Mouse (Mus musculus) embryonic facial prominence, embryonic 12.5 days (tissue): ENCODE results near the gene Fam118b. TPM values are rescaled to one million over a fixed set of nuclear protein-coding genes. Genes with fewer than 3 reads are reported as not detected.

Experiments
- ATAC-seq: fragments of 200-750 bp; cut with Nextera tagmentation; 2 replicates; pipeline ENCODE4 v1.8.0; 2017; ENCODE audit not compliant: insufficient number of reproducible peaks, insufficient read depth, low FRiP score, low TSS enrichment
- H3K27ac ChIP-seq: fragments of 300-500 bp; sonication (generic); 2 replicates; pipeline ENCODE4 v1.5.1; 2016; ENCODE audit warnings: mild to moderate bottlenecking
- H3K27me3 ChIP-seq: fragments of 300-500 bp; sonication (generic); 2 replicates; pipeline ENCODE4 v1.6.1; 2016; ENCODE audit warnings: mild to moderate bottlenecking, moderate library complexity
- H3K36me3 ChIP-seq: fragments of 300-500 bp; sonication (generic); 2 replicates; pipeline ENCODE4 v1.6.1; 2016; ENCODE audit warnings: mild to moderate bottlenecking
- H3K4me1 ChIP-seq: fragments of 300-500 bp; sonication (generic); 2 replicates; pipeline ENCODE4 v1.6.1; 2016
- H3K4me2 ChIP-seq: fragments of 300-500 bp; sonication (generic); replicated peaks from 2 replicates; pipeline ENCODE4 v1.6.1; 2016; ENCODE audit warnings: mild to moderate bottlenecking, moderate library complexity
- H3K4me3 ChIP-seq: fragments of 300-500 bp; sonication (generic); 2 replicates; pipeline ENCODE4 v1.5.1; 2016; ENCODE audit warnings: mild to moderate bottlenecking
- H3K9ac ChIP-seq: fragments of 300-500 bp; sonication (generic); 2 replicates; pipeline ENCODE4 v1.6.1; 2016; ENCODE audit warnings: mild to moderate bottlenecking, moderate library complexity
- H3K9me3 ChIP-seq: fragments of 300-500 bp; sonication (generic); 2 replicates; pipeline ENCODE4 v1.6.1; 2016; ENCODE audit warnings: mild to moderate bottlenecking, moderate library complexity
- WGBS: fragments of 180-500 bp; shearing (Covaris S2); methylation state at CpG from one replicate; pipeline ENCODE4 v1.1.7; 2016; 5-methylcytosine and 5-hydroxymethylcytosine counted together
- polyA plus RNA-seq: library from polyadenylated mRNA; unstranded; fragments of >200 nt; fragmentation: Nextera tagmentation; extraction: Ambion mirVana; gene quantifications from 2 replicates; pipeline ENCODE4 v1.2.1, GENCODE M21; 2016

The Fam118b gene
- polyA plus RNA-seq, 1 experiment from 2014 or later, result 58.5 TPM

DNA sequence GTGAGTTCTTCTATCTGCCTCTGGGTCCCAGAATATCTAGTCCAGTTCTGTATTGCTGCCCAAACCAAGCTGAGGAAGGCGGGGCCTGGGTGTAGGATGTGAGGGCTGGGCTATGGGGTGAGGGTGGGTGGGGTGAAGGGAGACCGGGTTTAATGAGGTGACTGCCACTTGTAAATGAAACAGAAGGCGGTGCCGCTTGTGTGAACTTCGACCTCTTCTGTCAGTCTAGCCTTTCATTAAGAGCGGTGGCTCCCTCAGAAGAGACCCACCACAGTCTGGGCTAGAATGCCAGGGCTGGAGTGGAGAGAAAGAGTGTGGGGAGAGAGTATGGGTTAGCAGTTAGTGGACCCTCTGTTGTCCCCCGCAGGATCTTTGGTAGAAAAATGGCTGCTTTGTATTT is 22.4 kb upstream of the Fam118b start:
- H3K9ac ChIP-seq, result no peak overlapping the region
- no peak overlapping the region for H3K4me2 ChIP-seq
- no peaks in the 10 kb centered on the region for H3K27me3 ChIP-seq
- no peak overlapping the region for H3K27ac ChIP-seq
- WGBS, result 28% methylated on average over 7 of the region's 7 CpGs
- no peaks in the 10 kb centered on the region for H3K36me3 ChIP-seq
- no peaks in the 10 kb centered on the region for H3K9me3 ChIP-seq
- ATAC-seq, result no peak
- no peaks in the 10 kb centered on the region for H3K4me1 ChIP-seq
- H3K4me3 ChIP-seq, result no peak overlapping the region

- Histone ChIP-seq H3K9ac (no peak overlapping the region), H3K9me3 (no peaks in the 10 kb centered on the region), H3K27ac (no peak overlapping the region), H3K27me3 (no peaks in the 10 kb centered on the region), H3K4me2 (no peak overlapping the region), H3K36me3 (no peaks in the 10 kb centered on the region), H3K4me3 (no peak overlapping the region), H3K4me1 (peaks cover 15% of the 10 kb centered on the region)
- no peak for ATAC-seq
- WGBS, result 81% methylated on average over 3 of the region's 3 CpGs
Observed at GRCm38 (mm10) chr9:35286351-35286750, 18.7 kb upstream of the Fam118b start.

DNA sequence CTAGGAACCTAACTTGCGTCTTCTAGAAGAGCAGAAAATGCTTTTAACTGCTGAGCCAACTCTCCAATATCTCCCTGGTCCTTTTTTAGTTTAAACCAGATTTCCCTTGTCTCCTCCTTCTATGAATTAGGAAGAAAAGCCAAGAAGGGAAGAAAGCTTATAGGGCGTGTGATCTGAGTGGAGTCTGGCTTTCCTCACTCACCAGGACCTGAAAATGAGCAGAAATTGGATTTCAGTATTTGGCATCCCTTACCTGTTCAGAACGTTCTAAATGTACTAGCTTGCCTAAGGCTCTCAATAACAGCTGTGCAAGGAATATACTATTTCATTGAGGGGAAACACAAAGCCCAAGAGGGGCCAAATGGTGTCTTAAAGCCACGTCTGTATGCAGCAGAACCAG is 16.7 kb upstream of the Fam118b start:
- Histone ChIP-seq H3K27ac (no peak overlapping the region), H3K9me3 (no peaks in the 10 kb centered on the region), H3K9ac (no peak overlapping the region), H3K27me3 (no peaks in the 10 kb centered on the region), H3K4me2 (no peak overlapping the region), H3K4me1 (peaks cover 15% of the 10 kb centered on the region), H3K36me3 (no peaks in the 10 kb centered on the region; the same call in 1 of the 2 replicates), H3K4me3 (no peak overlapping the region)
- WGBS, result 59% methylated on average over 4 of the region's 4 CpGs
- ATAC-seq, result no peak

- Histone ChIP-seq H3K4me3 (no peak overlapping the region), H3K9me3 (no peaks in the 10 kb centered on the region), H3K27me3 (no peaks in the 10 kb centered on the region), H3K4me1 (peaks cover 15% of the 10 kb centered on the region), H3K9ac (no peak overlapping the region), H3K4me2 (no peak overlapping the region), H3K36me3 (no peaks in the 10 kb centered on the region; the same call in 1 of the 2 replicates), H3K27ac (0 out of 2 replicates have a peak overlapping the region, but pooled peaks have one; percentile 23)
- ATAC-seq, result peak; percentile 37; the same call in 1 of the 2 replicates
- 32% methylated on average over 13 of the region's 13 CpGs for WGBS
Observed at GRCm38 (mm10) chr9:35283415-35284069, 15.9 kb upstream of the Fam118b start.

DNA sequence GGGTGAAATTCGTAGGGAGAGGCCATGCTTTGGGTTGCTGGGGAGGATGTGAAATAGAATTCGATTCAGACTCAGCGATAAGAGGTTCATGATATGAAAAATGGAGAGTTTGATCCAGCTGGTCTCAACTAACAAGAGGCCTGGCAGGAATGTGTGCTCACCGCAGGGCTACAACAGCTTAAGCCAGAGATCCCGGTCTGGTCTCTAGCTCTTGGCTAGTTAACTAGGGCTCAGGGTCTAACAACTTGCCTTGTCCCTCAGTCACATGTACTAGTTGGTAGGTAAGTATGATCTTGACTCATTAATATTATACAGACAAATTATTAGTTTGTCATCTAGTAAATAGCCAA is 15.2 kb upstream of the Fam118b start:
- H3K36me3 ChIP-seq, result peaks cover 3% of the 10 kb centered on the region; the same call in 1 of the 2 replicates
- no peak overlapping the region for H3K4me2 ChIP-seq
- H3K4me1 ChIP-seq, result peaks cover 15% of the 10 kb centered on the region
- H3K9me3 ChIP-seq, result no peaks in the 10 kb centered on the region
- WGBS, result 52% methylated on average over 5 of the region's 5 CpGs
- H3K27me3 ChIP-seq, result no peaks in the 10 kb centered on the region
- ATAC-seq, result no peak
- no peak overlapping the region for H3K27ac ChIP-seq
- no peak overlapping the region for H3K9ac ChIP-seq
- no peak overlapping the region for H3K4me3 ChIP-seq

DNA sequence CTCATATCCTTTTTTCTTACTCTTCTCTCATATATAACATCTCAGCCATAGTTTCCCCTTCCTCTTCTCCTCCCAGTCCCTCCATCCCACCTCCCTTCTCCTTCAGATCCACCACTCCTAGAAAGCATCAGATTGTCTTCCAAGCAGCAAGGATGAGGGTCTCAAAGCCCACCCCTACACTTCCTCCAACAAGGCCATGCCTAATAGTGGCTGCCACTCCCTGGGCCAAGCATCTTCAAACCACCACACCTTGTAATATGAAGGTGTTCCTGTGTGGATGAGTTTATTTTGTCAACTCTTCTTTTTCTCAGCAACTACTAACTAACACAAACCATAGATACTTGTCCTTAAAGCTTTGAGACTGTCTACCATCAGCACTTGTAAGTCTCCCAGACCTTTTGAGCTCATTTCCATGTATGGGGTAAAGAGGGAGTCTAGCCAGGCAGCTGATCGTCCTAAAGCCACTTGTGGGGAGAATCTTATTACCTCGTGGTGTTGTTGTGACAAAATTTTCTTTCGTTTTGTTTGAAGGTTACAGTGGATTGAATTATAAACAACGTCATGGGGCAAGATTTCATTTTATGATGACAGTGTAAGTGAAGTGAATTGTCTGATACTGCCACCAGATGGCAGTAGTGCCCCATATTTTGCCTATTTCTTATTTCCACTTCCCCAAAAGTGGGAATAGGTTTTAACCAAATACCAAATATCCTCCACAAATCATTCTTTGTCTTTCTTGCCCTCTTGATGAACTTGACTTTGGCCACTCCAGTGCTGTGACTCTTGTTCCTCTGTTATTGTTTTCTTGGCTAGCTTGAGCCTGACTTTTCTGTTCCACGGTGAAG is 14.6 kb upstream of the Fam118b start:
- 15% methylated on average over 5 of the region's 5 CpGs for WGBS
- H3K4me2 ChIP-seq, result no peak overlapping the region
- H3K9me3 ChIP-seq, result no peaks in the 10 kb centered on the region
- no peak for ATAC-seq
- no peak overlapping the region for H3K9ac ChIP-seq
- H3K27me3 ChIP-seq, result no peaks in the 10 kb centered on the region
- H3K4me1 ChIP-seq, result peaks cover 15% of the 10 kb centered on the region
- no peak overlapping the region for H3K27ac ChIP-seq
- peaks cover 9% of the 10 kb centered on the region for H3K36me3 ChIP-seq
- H3K4me3 ChIP-seq, result no peak overlapping the region

GRCm38 (mm10) chr9:35278451-35278850 is 10.8 kb upstream of the Fam118b start:
- H3K9me3 ChIP-seq, result no peaks in the 10 kb centered on the region
- H3K9ac ChIP-seq, result no peak overlapping the region
- peaks cover 4% of the 10 kb centered on the region for H3K4me1 ChIP-seq
- no peak overlapping the region for H3K27ac ChIP-seq
- no peak overlapping the region for H3K4me3 ChIP-seq
- peaks cover 32% of the 10 kb centered on the region for H3K36me3 ChIP-seq
- ATAC-seq, result no peak
- H3K4me2 ChIP-seq, result no peak overlapping the region
- 85% methylated on average over 4 of the region's 4 CpGs for WGBS
- no peaks in the 10 kb centered on the region for H3K27me3 ChIP-seq

DNA sequence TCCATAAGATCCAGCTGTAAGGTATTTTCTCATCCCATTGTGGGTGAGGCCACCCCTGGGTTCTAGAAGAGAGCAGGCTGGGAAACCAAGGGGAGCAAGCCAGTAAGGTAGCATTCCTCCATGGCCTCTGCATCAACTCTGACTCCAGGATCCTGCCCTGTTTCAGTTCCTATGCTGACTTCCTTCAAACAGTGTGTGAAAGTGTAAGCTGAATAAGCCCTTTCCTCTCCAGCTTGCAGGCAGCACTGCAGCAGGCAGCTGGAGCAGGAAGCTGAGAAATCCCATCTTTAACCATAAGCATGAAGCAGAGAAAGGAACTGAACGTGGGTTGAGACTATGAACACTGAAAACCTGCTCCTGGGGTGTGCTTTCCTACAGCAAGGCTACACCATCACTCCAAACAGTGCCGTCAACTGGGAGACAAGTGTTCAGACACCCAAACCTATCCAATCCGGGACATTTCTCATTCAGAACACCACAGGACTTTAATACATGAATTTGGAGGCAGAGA is 10.3 kb upstream of the Fam118b start:
- WGBS, result 78% methylated on average over 3 of the region's 3 CpGs
- H3K9ac ChIP-seq, result no peak overlapping the region
- no peaks in the 10 kb centered on the region for H3K27me3 ChIP-seq
- no peaks in the 10 kb centered on the region for H3K4me1 ChIP-seq
- H3K4me3 ChIP-seq, result no peak overlapping the region
- no peak overlapping the region for H3K27ac ChIP-seq
- no peaks in the 10 kb centered on the region for H3K9me3 ChIP-seq
- H3K36me3 ChIP-seq, result peaks cover 37% of the 10 kb centered on the region
- H3K4me2 ChIP-seq, result no peak overlapping the region
- no peak for ATAC-seq

DNA sequence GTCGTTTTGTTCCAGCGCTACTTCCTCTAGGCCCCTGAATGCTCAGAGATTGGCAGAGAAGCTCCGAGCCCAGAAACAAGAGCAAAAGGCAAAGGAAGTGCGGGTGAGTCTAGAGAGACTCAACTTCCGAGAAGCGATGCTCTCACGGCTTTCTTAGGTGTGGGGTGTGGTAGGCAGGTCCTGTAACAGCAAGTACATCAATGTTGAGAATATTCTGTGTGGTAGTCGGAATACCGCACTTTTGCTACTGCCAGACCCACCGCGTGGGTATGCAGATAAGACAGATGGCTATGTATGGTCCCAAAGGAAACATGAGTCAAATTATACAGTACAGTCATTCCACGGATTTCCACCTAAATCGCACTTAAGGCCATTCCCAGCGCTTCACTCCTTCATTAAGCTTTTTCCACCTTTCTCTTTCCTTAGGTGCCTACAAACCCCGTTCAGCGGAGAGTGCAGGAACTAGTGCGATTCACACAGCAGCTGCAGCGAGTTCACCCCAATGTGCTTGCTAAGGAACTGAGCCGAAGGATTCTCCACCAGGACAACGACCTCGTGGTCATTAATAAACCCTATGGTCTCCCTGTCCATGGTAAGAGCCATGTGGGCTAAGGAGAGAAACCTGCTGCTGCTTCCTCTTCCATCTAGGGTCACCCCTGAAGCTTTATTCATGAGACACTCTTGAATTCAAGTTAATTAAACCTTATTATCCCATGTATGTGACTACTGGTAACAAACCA is 541 bp upstream of the Fam118b start:
- H3K4me1 ChIP-seq, result peaks cover 13% of the 10 kb centered on the region
- no peaks in the 10 kb centered on the region for H3K27me3 ChIP-seq
- H3K9me3 ChIP-seq, result no peaks in the 10 kb centered on the region
- peak overlapping the region; percentile 57 for H3K4me3 ChIP-seq
- H3K36me3 ChIP-seq, result peaks cover 21% of the 10 kb centered on the region
- WGBS, result 2% methylated on average over 21 of the region's 21 CpGs
- ATAC-seq, result peak; percentile 35; the same call in 1 of the 2 replicates
- H3K9ac ChIP-seq, result peak overlapping the region; percentile 64
- no peak overlapping the region; the same call in 1 of the 2 replicates for H3K27ac ChIP-seq
- peak overlapping the region; percentile 75 for H3K4me2 ChIP-seq

DNA sequence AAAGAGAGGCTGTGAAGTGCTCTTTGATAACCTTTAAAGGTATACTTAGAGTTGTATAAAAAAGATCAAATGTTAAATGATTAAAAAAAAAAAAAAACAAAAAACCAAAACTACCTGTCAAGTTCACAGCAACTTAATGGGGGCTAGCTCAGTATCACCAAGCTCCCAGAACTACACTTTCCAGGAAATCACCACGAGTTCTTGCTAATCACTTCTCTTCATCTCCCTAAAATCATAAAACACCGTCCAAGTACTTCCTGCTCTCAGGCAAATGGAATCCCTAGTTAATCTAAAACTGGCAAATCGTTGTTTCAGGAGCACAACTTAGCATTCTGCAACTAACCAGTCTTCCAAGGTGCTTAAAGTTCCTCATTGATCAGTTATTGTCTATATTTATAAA is 3.1 kb downstream of the Fam118b start:
- H3K4me2 ChIP-seq, result no peak overlapping the region
- ATAC-seq, result no peak
- no peaks in the 10 kb centered on the region for H3K36me3 ChIP-seq
- H3K27ac ChIP-seq, result no peak overlapping the region
- WGBS, result 77% methylated on average over 3 of the region's 3 CpGs
- no peak overlapping the region for H3K4me3 ChIP-seq
- H3K4me1 ChIP-seq, result peaks cover 13% of the 10 kb centered on the region
- no peaks in the 10 kb centered on the region for H3K9me3 ChIP-seq
- no peaks in the 10 kb centered on the region for H3K27me3 ChIP-seq
- H3K9ac ChIP-seq, result no peak overlapping the region

GRCm38 (mm10) chr9:35263431-35263830 is 4.2 kb downstream of the Fam118b start:
- no peaks in the 10 kb centered on the region for H3K9me3 ChIP-seq

More at GRCm38 (mm10) chr9:35263431-35263830, 4.2 kb downstream of the Fam118b start:
- H3K27ac ChIP-seq, result no peak overlapping the region
- H3K36me3 ChIP-seq, result no peaks in the 10 kb centered on the region
- H3K4me3 ChIP-seq, result no peak overlapping the region
- no peaks in the 10 kb centered on the region for H3K27me3 ChIP-seq
- peaks cover 9% of the 10 kb centered on the region for H3K4me1 ChIP-seq
- H3K4me2 ChIP-seq, result no peak overlapping the region
- H3K9ac ChIP-seq, result no peak overlapping the region
- ATAC-seq, result no peak
- 85% methylated on average over 2 of the region's 2 CpGs for WGBS
